17 mouse cellular contexts compared by ENCODE assay signal in the genomic region with DNA sequence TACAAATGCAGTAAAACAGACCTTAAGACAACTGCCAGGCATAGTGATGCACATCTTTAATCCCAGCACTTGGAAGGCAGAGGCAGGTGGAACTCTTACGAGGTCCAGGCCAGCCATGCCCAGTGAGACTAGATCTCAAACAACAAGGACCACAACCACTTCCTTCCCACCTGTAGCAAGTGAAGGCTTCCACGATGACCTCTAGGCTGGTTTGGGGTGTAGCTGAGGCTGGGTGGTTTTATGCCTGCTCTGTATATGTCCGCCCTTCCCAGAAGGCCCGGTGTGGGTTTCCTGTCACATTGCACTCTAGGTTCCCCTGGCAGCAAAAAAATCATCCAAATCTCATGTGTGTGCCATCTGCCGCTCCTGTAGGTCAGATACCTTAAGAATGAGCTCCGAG. TPM values are rescaled to one million over a fixed set of nuclear protein-coding genes. Genes with fewer than 3 reads are reported as not detected.
"Had no signal": no experiment of that assay in that cellular context is flagged by ENCODE, and none has a peak within 500 bp of the region (broad histone marks: within the 10 kb centered on the region; RNA-seq: fewer than 3 reads in every experiment).

No protein-coding gene starts in this region.

- H3K9ac ChIP-seq: limb, embryonic 12.5 days; liver, embryonic 15.5 days; midbrain, embryonic 12.5 days had no signal

- H3K4me3 ChIP-seq: limb, embryonic 12.5 days; liver, embryonic 15.5 days; midbrain, embryonic 12.5 days had no signal

- H3K27ac ChIP-seq: kidney, postnatal 0 days; limb, embryonic 12.5 days; liver, embryonic 15.5 days; midbrain, embryonic 12.5 days had no signal

- H3K27me3 ChIP-seq: limb, embryonic 12.5 days; liver, embryonic 15.5 days; midbrain, embryonic 12.5 days had no signal

- H3K4me2 ChIP-seq: limb, embryonic 12.5 days; liver, embryonic 15.5 days; midbrain, embryonic 12.5 days had no signal

- H3K36me3 ChIP-seq: limb, embryonic 12.5 days; liver, embryonic 15.5 days; midbrain, embryonic 12.5 days had no signal

- DNase-seq: kidney, adult 11 months; kidney, adult 9 months; kidney, postnatal 36 days; lung, adult 2 months; lung, postnatal 36 days; right cerebral cortex, adult 18-20 months; right cerebral cortex, postnatal 25 days; thymus, postnatal 36 days had no signal

- ATAC-seq: lung, postnatal 0 days had no signal

- H3K9me3 ChIP-seq: limb, embryonic 12.5 days; liver, embryonic 15.5 days; midbrain, embryonic 12.5 days had no signal

RNA-seq across cellular contexts. Expression of a gene that starts 1.9 kb away (rescaled TPM):
- total RNA-seq: liver, adult 2 months; megakaryocyte progenitor cell, adult 5-6 weeks had no signal
- polyA plus RNA-seq: kidney, postnatal 0 days; liver, adult 2 months; liver, embryonic 15.5 days; small intestine, adult 2 months; thymus, postnatal 0 days had no signal
